Mouse (Mus musculus) limb, embryonic 10.5 days (tissue): ENCODE measurements at regions not wholly inside any gene's neighbourhood (a gene's known extent, or its start where the extent isn't known, plus 50 kb on each side); places are given as distances from the start of the nearest gene placed in this dataset.

Source experiments
- DNase-seq: peaks from one replicate; pipeline ENCODE4 v3.0.0-alpha.2; 2017; ENCODE audit warnings: low spot score
- H3K27ac ChIP-seq: fragments of 300-500 bp; sonication (generic); 2 replicates; pipeline ENCODE4 v1.5.1; 2016; ENCODE audit warnings: mild to moderate bottlenecking
- H3K27me3 ChIP-seq: fragments of 300-500 bp; sonication (generic); 2 replicates; pipeline ENCODE4 v1.6.1; 2016; ENCODE audit warnings: low read depth, mild to moderate bottlenecking; ENCODE audit not compliant: poor library complexity, severe bottlenecking
- H3K36me3 ChIP-seq: fragments of 300-500 bp; sonication (generic); 2 replicates; pipeline ENCODE4 v1.6.1; 2016; ENCODE audit warnings: mild to moderate bottlenecking, moderate library complexity
- H3K4me1 ChIP-seq: fragments of 300-500 bp; sonication (generic); 2 replicates; pipeline ENCODE4 v1.6.1; 2016
- H3K4me3 ChIP-seq: fragments of 300-500 bp; sonication (generic); 2 replicates; pipeline ENCODE4 v1.5.1; 2016; ENCODE audit warnings: mild to moderate bottlenecking, moderate library complexity
- H3K9me3 ChIP-seq: fragments of 300-500 bp; sonication (generic); replicated peaks from 2 replicates; pipeline ENCODE4 v1.6.1; 2016; ENCODE audit warnings: mild to moderate bottlenecking
- WGBS: fragments of 180-500 bp; shearing (Covaris S2); methylation state at CpG from one replicate; pipeline ENCODE4 v1.1.7; 2016; 5-methylcytosine and 5-hydroxymethylcytosine counted together

GRCm38 (mm10) chr7:72507946-72508345, 201.5 kb upstream of the Mctp2 start:
- Histone ChIP-seq H3K9me3 (no peaks in the 10 kb centered on the region), H3K36me3 (no peaks in the 10 kb centered on the region), H3K27me3 (no peaks in the 10 kb centered on the region), H3K4me1 (peaks cover 43% of the 10 kb centered on the region), H3K27ac (peak overlapping the region; percentile 48; the same call in 1 of the 2 replicates), H3K4me3 (no peak overlapping the region)
- peak; percentile 66 for DNase-seq
- 6% methylated on average over 5 of the region's 5 CpGs for WGBS

- no peak overlapping the region for H3K27ac ChIP-seq
- H3K27me3 ChIP-seq, result no peaks in the 10 kb centered on the region
- no peaks in the 10 kb centered on the region for H3K36me3 ChIP-seq
- no peaks in the 10 kb centered on the region for H3K9me3 ChIP-seq
- DNase-seq, result no peak
- H3K4me1 ChIP-seq, result peaks cover 28% of the 10 kb centered on the region
- no peak overlapping the region for H3K4me3 ChIP-seq
- WGBS, result 94% methylated on average over 4 of the region's 4 CpGs
Observed at GRCm38 (mm10) chr7:72510116-72510515, 203.7 kb upstream of the Mctp2 start.

GRCm38 (mm10) chr7:72513446-72513845, 207.0 kb upstream of the Mctp2 start:
- H3K27me3 ChIP-seq, result no peaks in the 10 kb centered on the region
- DNase-seq, result no peak

GRCm38 (mm10) chr7:72514851-72515250, 208.4 kb upstream of the Mctp2 start:
- WGBS, result 91% methylated on average over 2 of the region's 2 CpGs
- H3K4me1 ChIP-seq, result peaks cover 11% of the 10 kb centered on the region
- no peak overlapping the region for H3K4me3 ChIP-seq
- H3K27ac ChIP-seq, result no peak overlapping the region
- H3K27me3 ChIP-seq, result no peaks in the 10 kb centered on the region
- H3K9me3 ChIP-seq, result no peaks in the 10 kb centered on the region
- DNase-seq, result no peak
- no peaks in the 10 kb centered on the region for H3K36me3 ChIP-seq

More at GRCm38 (mm10) chr7:72513446-72513845, 207.0 kb upstream of the Mctp2 start:
- 87% methylated on average over 4 of the region's 4 CpGs for WGBS
- Histone ChIP-seq H3K9me3 (no peaks in the 10 kb centered on the region), H3K27ac (no peak overlapping the region; the same call in 1 of the 2 replicates), H3K4me3 (no peak overlapping the region), H3K36me3 (no peaks in the 10 kb centered on the region), H3K4me1 (no peaks in the 10 kb centered on the region; the same call in 1 of the 2 replicates)

- Histone ChIP-seq H3K36me3 (no peaks in the 10 kb centered on the region), H3K9me3 (no peaks in the 10 kb centered on the region), H3K4me1 (peaks cover 11% of the 10 kb centered on the region), H3K27ac (no peak overlapping the region), H3K27me3 (no peaks in the 10 kb centered on the region), H3K4me3 (no peak overlapping the region)
- whole genome bisulfite sequencing, result 76% methylated on average over 5 of the region's 5 CpGs
- no peak for DNase-seq
Observed at GRCm38 (mm10) chr7:72518421-72518972, 212.1 kb upstream of the Mctp2 start.

GRCm38 (mm10) chr7:72519359-72520115, 213.1 kb upstream of the Mctp2 start:
- Histone ChIP-seq H3K27ac (no peak overlapping the region; the same call in 1 of the 2 replicates), H3K4me3 (no peak overlapping the region), H3K27me3 (no peaks in the 10 kb centered on the region), H3K36me3 (no peaks in the 10 kb centered on the region), H3K4me1 (peaks cover 11% of the 10 kb centered on the region), H3K9me3 (no peaks in the 10 kb centered on the region)
- 77% methylated on average over 6 of the region's 6 CpGs for WGBS
- DNase-seq, result no peak

GRCm38 (mm10) chr7:72528873-72529272, 222.5 kb upstream of the Mctp2 start:
- Histone ChIP-seq H3K36me3 (no peaks in the 10 kb centered on the region), H3K9me3 (no peaks in the 10 kb centered on the region), H3K4me3 (no peak overlapping the region), H3K27me3 (no peaks in the 10 kb centered on the region), H3K4me1 (no peaks in the 10 kb centered on the region), H3K27ac (no peak overlapping the region)
- no peak for DNase-seq
- 89% methylated on average over 3 of the region's 3 CpGs for WGBS

GRCm38 (mm10) chr7:72538288-72538687, 231.9 kb upstream of the Mctp2 start:
- H3K27ac ChIP-seq, result no peak overlapping the region
- peaks cover 29% of the 10 kb centered on the region for H3K4me1 ChIP-seq
- H3K36me3 ChIP-seq, result no peaks in the 10 kb centered on the region
- H3K27me3 ChIP-seq, result no peaks in the 10 kb centered on the region
- no peak overlapping the region for H3K4me3 ChIP-seq
- no peaks in the 10 kb centered on the region for H3K9me3 ChIP-seq
- WGBS, result 71% methylated on average over 6 of the region's 6 CpGs
- no peak for DNase-seq

- no peaks in the 10 kb centered on the region for H3K36me3 ChIP-seq
- H3K27me3 ChIP-seq, result no peaks in the 10 kb centered on the region
- peak overlapping the region; percentile 81 for H3K27ac ChIP-seq
- no peak for DNase-seq
- H3K9me3 ChIP-seq, result no peaks in the 10 kb centered on the region
- peaks cover 29% of the 10 kb centered on the region for H3K4me1 ChIP-seq
- no peak overlapping the region for H3K4me3 ChIP-seq
Observed at GRCm38 (mm10) chr7:72539915-72540314, 233.5 kb upstream of the Mctp2 start.

GRCm38 (mm10) chr7:72541521-72542478, 235.4 kb upstream of the Mctp2 start:
- WGBS, result 42% methylated on average over 14 of the region's 14 CpGs
- no peaks in the 10 kb centered on the region for H3K27me3 ChIP-seq

GRCm38 (mm10) chr7:72543501-72543900, 237.1 kb upstream of the Mctp2 start:
- Histone ChIP-seq H3K4me1 (peaks cover 29% of the 10 kb centered on the region), H3K36me3 (no peaks in the 10 kb centered on the region), H3K4me3 (no peak overlapping the region), H3K9me3 (no peaks in the 10 kb centered on the region), H3K27me3 (no peaks in the 10 kb centered on the region), H3K27ac (no peak overlapping the region)
- WGBS, result 85% methylated on average over 4 of the region's 4 CpGs
- DNase-seq, result no peak

More at GRCm38 (mm10) chr7:72541521-72542478, 235.4 kb upstream of the Mctp2 start:
- Histone ChIP-seq H3K27ac (peak overlapping the region; percentile 81), H3K36me3 (no peaks in the 10 kb centered on the region), H3K4me3 (no peak overlapping the region), H3K4me1 (peaks cover 29% of the 10 kb centered on the region), H3K9me3 (no peaks in the 10 kb centered on the region)
- DNase-seq, result peak; percentile 40

GRCm38 (mm10) chr7:72543946-72544345, 237.5 kb upstream of the Mctp2 start:
- peaks cover 29% of the 10 kb centered on the region for H3K4me1 ChIP-seq
- H3K27ac ChIP-seq, result no peak overlapping the region
- no peaks in the 10 kb centered on the region for H3K36me3 ChIP-seq
- 50% methylated on average over 4 of the region's 4 CpGs for WGBS
- no peak for DNase-seq
- no peaks in the 10 kb centered on the region for H3K9me3 ChIP-seq
- H3K27me3 ChIP-seq, result no peaks in the 10 kb centered on the region
- H3K4me3 ChIP-seq, result no peak overlapping the region

GRCm38 (mm10) chr7:72567378-72567777, 261.0 kb upstream of the Mctp2 start:
- Histone ChIP-seq H3K9me3 (no peaks in the 10 kb centered on the region), H3K27ac (no peak overlapping the region), H3K27me3 (no peaks in the 10 kb centered on the region), H3K36me3 (no peaks in the 10 kb centered on the region), H3K4me1 (no peaks in the 10 kb centered on the region), H3K4me3 (no peak overlapping the region)
- DNase-seq, result no peak
